Mouse (Mus musculus): ENCODE results near the gene Ube2v1.

DNA sequence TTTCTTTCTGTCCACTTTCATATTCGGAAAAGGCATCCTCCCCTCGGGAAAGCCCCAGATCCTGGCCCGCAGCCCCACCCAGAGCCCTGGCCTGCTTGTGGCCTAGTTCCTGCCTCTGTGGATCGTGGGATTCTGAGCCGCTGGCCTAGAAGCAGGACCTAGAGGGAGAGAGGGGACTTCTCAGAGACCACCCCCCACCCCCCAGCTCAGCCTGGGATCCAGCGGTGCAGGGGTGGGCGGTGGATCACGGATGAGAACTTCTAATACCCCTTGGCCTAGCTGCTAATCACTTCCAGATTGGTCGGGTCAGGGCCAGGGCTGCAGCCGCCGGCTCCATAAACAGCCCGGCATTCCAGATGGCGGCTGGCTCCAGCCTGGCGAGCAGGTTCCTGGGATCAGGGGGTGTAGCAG, 36.1 kb downstream of the Ube2v1 start:
- TF ChIP-seq POLR2A (IDR thresholded peaks at IDR 0.05; ENCODE audit: insufficient read length, low read depth) (no peak), MYOG (IDR thresholded peaks at IDR 0.05; ENCODE audit: control insufficient read depth in 1 of 3, insufficient read depth in 1 of 3, insufficient read length in 2 of 3, low read depth in 2 of 3) (no peak), CEBPB (IDR thresholded peaks at IDR 0.05; ENCODE audit: insufficient read depth, poor library complexity, severe bottlenecking) (no peak)

Measured in myocyte (in vitro differentiated cells).